8 mouse cellular contexts compared by ENCODE assay signal in genomic region chr12:54656396-54657171, GRCm38 (mm10). TPM values are rescaled to one million over a fixed set of nuclear protein-coding genes. Genes with fewer than 3 reads are reported as not detected.
DNase-seq lines count a peak whose midpoint lies in the region; ATAC-seq lines count a peak whose summit lies in the region.

Gene Sptssa (minus strand): TSS chr12:54656573.

- H3K27me3 ChIP-seq in intestine, embryonic 14.5 days (replicated peaks; ENCODE audit: control insufficient read depth, insufficient read depth, low read length): no peaks in the 10 kb centered on the region

- H3K4me3 ChIP-seq in intestine, embryonic 14.5 days (ENCODE audit: low read depth, low read length): peak within 1 kb of the TSS; percentile 58

- H3K36me3 ChIP-seq in intestine, embryonic 14.5 days (ENCODE audit: control insufficient read depth, insufficient read depth, low read length): no peaks in the 10 kb centered on the region

- peaks cover 18% of the 10 kb centered on the region for H3K4me1 ChIP-seq in intestine, embryonic 14.5 days (replicated peaks; ENCODE audit: control insufficient read depth, insufficient read depth, low read length)

- intact Hi-C loops in left cerebral cortex, postnatal 14 days (cut with DNase I): no loop called here

- peak; percentile 100 for ATAC-seq in intestine, embryonic 14.5 days (replicated peaks; ENCODE audit: low FRiP score, low TSS enrichment, low read depth)

- peak within 1 kb of the TSS; percentile 85 for H3K27ac ChIP-seq in intestine, embryonic 14.5 days (ENCODE audit: low read depth)

- DNase-seq in adrenal gland, adult (ENCODE audit: inconsistent age in 2 of 2, low spot score in 1 of 2): peak; percentile 98
- peak; percentile 96 for DNase-seq in embryo, embryonic 10.5 days (ENCODE audit: low spot score)
- DNase-seq in gastrocnemius, postnatal 25 days: peak; percentile 98
- DNase-seq in intestine, embryonic 14.5 days (ENCODE audit: low spot score): peak; percentile 95
- peak; percentile 95 to 96 for DNase-seq in left cerebral cortex, postnatal 14 days (ENCODE audit: low spot score in 2 of 2)
- DNase-seq in mesoderm, embryonic 11.5 days (ENCODE audit: low read depth, low spot score): peak; percentile 95
- DNase-seq in right cerebral cortex, postnatal 36 days (ENCODE audit: low spot score in 2 of 2): peak; percentile 93 to 94
- DNase-seq in yolk sac, embryonic 10.5 days (ENCODE audit: low spot score): peak; percentile 96

- H3K9ac ChIP-seq in intestine, embryonic 14.5 days (ENCODE audit: low read length): peak within 1 kb of the TSS; percentile 68

- peak within 1 kb of the TSS; percentile 67 for H3K4me2 ChIP-seq in intestine, embryonic 14.5 days (ENCODE audit: low read length)

- WGBS in intestine, embryonic 14.5 days: 7% methylated on average over 53 of the region's 53 CpGs

- H3K9me3 ChIP-seq in intestine, embryonic 14.5 days (ENCODE audit: control insufficient read depth, low read length): no peaks in the 10 kb centered on the region

RNA-seq across cellular contexts. Expression of gene Sptssa, which starts in this region (rescaled TPM):
- 10 to 100 TPM; 17.0 to 17.9 TPM for total RNA-seq in gastrocnemius, postnatal 25 days (2021)
- 216 and 224 TPM in 2 replicates for polyA plus RNA-seq in intestine, embryonic 14.5 days (2014; fragmentation: Nextera tagmentation; extraction: Ambion mirVana)
- total RNA-seq in left cerebral cortex, postnatal 14 days (2021): 10 to 100 TPM; 29.4 to 34.1 TPM

Comparison
In these comparisons a context has a peak if more than half of its experiments do, and no peak if none do; other contexts are left out.
1. Peak in every context shown above with its lines: DNase-seq, ATAC-seq, H3K4me3 ChIP-seq and H3K27ac ChIP-seq.